Mouse (Mus musculus): ENCODE results near the gene Grm1.

Gene Grm1

GRCm38 (mm10) chr10:10834828-10835227 lies 247.3 kb downstream of the Grm1 start:
- DNase-seq (ENCODE audit: extremely low spot score, low spot score), result no peak

- DNase-seq (ENCODE audit: extremely low spot score, low spot score), result no peak
Observed at GRCm38 (mm10) chr10:10831141-10831540, 251.0 kb downstream of the Grm1 start.

- DNase-seq (ENCODE audit: extremely low spot score, low spot score), result no peak
Observed at GRCm38 (mm10) chr10:10827308-10827707, 254.8 kb downstream of the Grm1 start.

- DNase-seq (ENCODE audit: extremely low spot score, low spot score), result no peak
Observed at GRCm38 (mm10) chr10:10818061-10818460, 264.1 kb downstream of the Grm1 start.

GRCm38 (mm10) chr10:10814631-10815216 lies 267.4 kb downstream of the Grm1 start:
- no peak for DNase-seq (ENCODE audit: extremely low spot score, low spot score)

GRCm38 (mm10) chr10:10812750-10813711 lies 269.1 kb downstream of the Grm1 start:
- DNase-seq (ENCODE audit: extremely low spot score, low spot score), result no peak

- no peak for DNase-seq (ENCODE audit: extremely low spot score, low spot score)
Observed at GRCm38 (mm10) chr10:10809777-10810176, 272.4 kb downstream of the Grm1 start.

- DNase-seq (ENCODE audit: extremely low spot score, low spot score), result no peak
Observed at GRCm38 (mm10) chr10:10795321-10795720, 286.8 kb downstream of the Grm1 start.

- DNase-seq (ENCODE audit: extremely low spot score, low spot score), result no peak
Observed at GRCm38 (mm10) chr10:10790458-10790857, 291.7 kb downstream of the Grm1 start.

- no peak for DNase-seq (ENCODE audit: extremely low spot score, low spot score)
Observed at GRCm38 (mm10) chr10:10789967-10790366, 292.2 kb downstream of the Grm1 start.

GRCm38 (mm10) chr10:10787906-10788416 lies 294.2 kb downstream of the Grm1 start:
- no peak for DNase-seq (ENCODE audit: extremely low spot score, low spot score)

- no peak for DNase-seq (ENCODE audit: extremely low spot score, low spot score)
Observed at GRCm38 (mm10) chr10:10785122-10785521, 297.0 kb downstream of the Grm1 start.

- no peak for DNase-seq (ENCODE audit: extremely low spot score, low spot score)
Observed at GRCm38 (mm10) chr10:10774827-10775226, 307.3 kb downstream of the Grm1 start.

GRCm38 (mm10) chr10:10763015-10763414 lies 319.1 kb downstream of the Grm1 start:
- no peak for DNase-seq (ENCODE audit: extremely low spot score, low spot score)

GRCm38 (mm10) chr10:10761274-10761673 lies 320.9 kb downstream of the Grm1 start:
- DNase-seq (ENCODE audit: extremely low spot score, low spot score), result no peak

- no peak for DNase-seq (ENCODE audit: extremely low spot score, low spot score)
Observed at GRCm38 (mm10) chr10:10760801-10761200, 321.4 kb downstream of the Grm1 start.

GRCm38 (mm10) chr10:10751033-10751432 lies 331.1 kb downstream of the Grm1 start:
- DNase-seq (ENCODE audit: extremely low spot score, low spot score), result no peak

- no peak for DNase-seq (ENCODE audit: extremely low spot score, low spot score)
Observed at GRCm38 (mm10) chr10:10744097-10744496, 338.1 kb downstream of the Grm1 start.

- no peak for DNase-seq (ENCODE audit: extremely low spot score, low spot score)
Observed at GRCm38 (mm10) chr10:10742172-10742571, 340.0 kb downstream of the Grm1 start.

- no peak for DNase-seq (ENCODE audit: extremely low spot score, low spot score)
Observed at GRCm38 (mm10) chr10:10741314-10741713, 340.8 kb downstream of the Grm1 start.

GRCm38 (mm10) chr10:10740729-10741128 lies 341.4 kb downstream of the Grm1 start:
- DNase-seq (ENCODE audit: extremely low spot score, low spot score), result no peak

GRCm38 (mm10) chr10:10737041-10737681 lies 345.0 kb downstream of the Grm1 start:
- DNase-seq (ENCODE audit: extremely low spot score, low spot score), result no peak

Measured in neural tube, embryonic 10.5 days (tissue).